Mouse (Mus musculus) embryonic fibroblast, embryonic 13.5 days (primary cell): ENCODE results near the gene Nr2f6. TPM values are rescaled to one million over a fixed set of nuclear protein-coding genes. Genes with fewer than 3 reads are reported as not detected.
A peak's percentile ranks its signal among the peaks of the same experiment; 100 is the strongest.
"Not testable (repeated sequence)": the region's sequence is repeated elsewhere in the genome, so short reads cannot be mapped to it uniquely, and the experiment has no call there.

Experiments
- H3K27ac ChIP-seq: 2 replicates; pipeline ENCODE4 v1.5.1; 2012; ENCODE audit warnings: low read length, control low read depth, inconsistent platforms; ENCODE audit not compliant: insufficient read depth
- H3K4me1 ChIP-seq: 2 replicates; pipeline ENCODE4 v1.6.1; 2011; ENCODE audit warnings: low read length; ENCODE audit not compliant: control insufficient read depth, insufficient read depth
- H3K4me3 ChIP-seq: 2 replicates; pipeline ENCODE4 v1.5.1; 2011; ENCODE audit warnings: mild to moderate bottlenecking, control low read depth, low read length; ENCODE audit not compliant: insufficient read depth
- CTCF ChIP-seq: IDR thresholded peaks from 2 replicates; pipeline ENCODE4 v1.5.1; 2011; ENCODE audit warnings: mild to moderate bottlenecking, control low read depth, low read length, moderate library complexity, borderline replicate concordance; ENCODE audit not compliant: insufficient read depth
- POLR2A ChIP-seq: IDR thresholded peaks from 2 replicates; pipeline ENCODE4 v1.6.1; 2011; ENCODE audit warnings: low read depth, mild to moderate bottlenecking, control low read depth, low read length, moderate library complexity
- polyA plus RNA-seq: library from polyadenylated mRNA; stranded (reverse); fragments of >200 nt; gene quantifications from 2 replicates; pipeline ENCODE4 v1.2.4, GENCODE M21; 2011; ENCODE audit warnings: low read depth; ENCODE audit not compliant: missing spikeins, insufficient read length

The Nr2f6 gene
- polyA plus RNA-seq, 1 experiment = 40.8 TPM

GRCm38 (mm10) chr8:71369040-71369718, 12.6 kb downstream of the Nr2f6 start:
- Histone ChIP-seq H3K4me1 (peaks cover 8% of the 10 kb centered on the region), H3K4me3 (no peak overlapping the region), H3K27ac (peak overlapping the region; percentile 57; the same call in 1 of the 2 replicates)
- TF ChIP-seq POLR2A (no peak), CTCF (no peak)

GRCm38 (mm10) chr8:71368366-71368765, 13.4 kb downstream of the Nr2f6 start:
- no peak overlapping the region for H3K4me3 ChIP-seq
- H3K4me1 ChIP-seq = peaks cover 8% of the 10 kb centered on the region
- TF ChIP-seq CTCF (no peak), POLR2A (peak; percentile 33; the same call in 1 of the 2 replicates)
- peak overlapping the region; percentile 78 for H3K27ac ChIP-seq

GRCm38 (mm10) chr8:71367529-71368176, 14.1 kb downstream of the Nr2f6 start:
- Histone ChIP-seq H3K27ac (peak overlapping the region; percentile 78), H3K4me1 (peaks cover 8% of the 10 kb centered on the region), H3K4me3 (peak overlapping the region; percentile 62)
- no peak for TF ChIP-seq CTCF
- TF ChIP-seq POLR2A = peak; percentile 74

- peak within 1 kb of the TSS; percentile 62 for H3K4me3 ChIP-seq
- no peak for TF ChIP-seq CTCF
- no peak; the same call in none of the 2 replicates for TF ChIP-seq POLR2A
- peaks cover 8% of the 10 kb centered on the region for H3K4me1 ChIP-seq
- peak within 1 kb of the TSS; percentile 91 for H3K27ac ChIP-seq
Measured at GRCm38 (mm10) chr8:71366771-71367528, 14.8 kb downstream of the Nr2f6 start, which contains the start of gene Use1. Use1 (plus strand) TSS chr8:71366848.

- H3K4me3 ChIP-seq = no peak overlapping the region
- TF ChIP-seq CTCF (no peak), POLR2A (no peak)
- H3K27ac ChIP-seq = no peak overlapping the region
- H3K4me1 ChIP-seq = no peaks in the 10 kb centered on the region
Measured at GRCm38 (mm10) chr8:71358026-71358425, 23.7 kb downstream of the Nr2f6 start.

- H3K4me1 ChIP-seq = peaks cover under 1% of the 10 kb centered on the region; the same call in 1 of the 2 replicates
- no peak overlapping the region for H3K4me3 ChIP-seq
- no peak overlapping the region for H3K27ac ChIP-seq
- TF ChIP-seq POLR2A (no peak), CTCF (no peak)
Measured at GRCm38 (mm10) chr8:71351520-71351919, 30.2 kb downstream of the Nr2f6 start.

GRCm38 (mm10) chr8:71351117-71351516, 30.6 kb downstream of the Nr2f6 start:
- Histone ChIP-seq H3K27ac (no peak overlapping the region), H3K4me3 (no peak overlapping the region), H3K4me1 (peaks cover 4% of the 10 kb centered on the region)
- no peak for TF ChIP-seq POLR2A

- H3K4me3 ChIP-seq = no peak overlapping the region
- no peak overlapping the region for H3K27ac ChIP-seq
- H3K4me1 ChIP-seq = peaks cover 6% of the 10 kb centered on the region
- TF ChIP-seq POLR2A (no peak), CTCF (no peak)
Measured at GRCm38 (mm10) chr8:71346581-71346980, 35.2 kb downstream of the Nr2f6 start.

GRCm38 (mm10) chr8:71340625-71341024, 41.1 kb downstream of the Nr2f6 start:
- TF ChIP-seq CTCF = peak; percentile 38; the same call in 1 of the 2 replicates
- no peak for TF ChIP-seq POLR2A
- H3K4me3 ChIP-seq = no peak overlapping the region
- no peaks in the 10 kb centered on the region for H3K4me1 ChIP-seq
- no peak overlapping the region for H3K27ac ChIP-seq

- not testable (repeated sequence) for H3K4me3 ChIP-seq, H3K4me1 ChIP-seq, H3K27ac ChIP-seq
Measured at GRCm38 (mm10) chr8:71337834-71338233, 43.9 kb downstream of the Nr2f6 start.
